Mouse (Mus musculus) cerebellum, adult 11 months (tissue): Measurements from ENCODE around the gene Nos1.

Experiments used
- DNase-seq: peaks from one replicate; pipeline ENCODE4 v3.0.0; 2022

The Nos1 gene

GRCm38 (mm10) chr5:117969681-117970427 is 189.0 kb downstream of the Nos1 start:
- DNase-seq: peak; percentile 65

- peak; percentile 57 for DNase-seq
These were observed 195.4 kb downstream of the Nos1 start for GRCm38 (mm10) chr5:117976263-117976656.

- DNase-seq: peak; percentile 98
These were observed 196.0 kb downstream of the Nos1 start, which contains the start of gene Fbxo21 for GRCm38 (mm10) chr5:117976657-117977500. Gene Fbxo21, plus strand, starts transcription at chr5:117976730.

- DNase-seq: no peak
These were observed 196.8 kb downstream of the Nos1 start for GRCm38 (mm10) chr5:117977501-117978158.

GRCm38 (mm10) chr5:117978159-117978697 is 197.4 kb downstream of the Nos1 start:
- DNase-seq: no peak

GRCm38 (mm10) chr5:117979082-117979481 is 198.2 kb downstream of the Nos1 start:
- DNase-seq: no peak

GRCm38 (mm10) chr5:117980921-117981320 is 200.1 kb downstream of the Nos1 start:
- no peak for DNase-seq

GRCm38 (mm10) chr5:117981943-117982342 is 201.1 kb downstream of the Nos1 start:
- DNase-seq: no peak

- DNase-seq: no peak
These were observed 205.5 kb downstream of the Nos1 start for GRCm38 (mm10) chr5:117986327-117986726.

GRCm38 (mm10) chr5:117987891-117988290 is 207.1 kb downstream of the Nos1 start:
- DNase-seq: no peak

GRCm38 (mm10) chr5:117988367-117988766 is 207.5 kb downstream of the Nos1 start:
- no peak for DNase-seq

- no peak for DNase-seq
These were observed 208.9 kb downstream of the Nos1 start for GRCm38 (mm10) chr5:117989773-117990172.

- no peak for DNase-seq
These were observed 210.1 kb downstream of the Nos1 start for GRCm38 (mm10) chr5:117990957-117991356.

GRCm38 (mm10) chr5:117993550-117993949 is 212.7 kb downstream of the Nos1 start:
- DNase-seq: no peak

GRCm38 (mm10) chr5:117995372-117995901 is 214.6 kb downstream of the Nos1 start:
- no peak for DNase-seq

- DNase-seq: no peak
These were observed 215.1 kb downstream of the Nos1 start for GRCm38 (mm10) chr5:117995911-117996310.

GRCm38 (mm10) chr5:117996581-117996980 is 215.7 kb downstream of the Nos1 start:
- no peak for DNase-seq

GRCm38 (mm10) chr5:117997434-117997970 is 216.7 kb downstream of the Nos1 start:
- no peak for DNase-seq

- no peak for DNase-seq
These were observed 218.2 kb downstream of the Nos1 start for GRCm38 (mm10) chr5:117999061-117999460.

- DNase-seq: no peak
These were observed 218.8 kb downstream of the Nos1 start for GRCm38 (mm10) chr5:117999584-117999983.

GRCm38 (mm10) chr5:118002059-118002458 is 221.2 kb downstream of the Nos1 start:
- DNase-seq: peak; percentile 74

GRCm38 (mm10) chr5:118004619-118005018 is 223.8 kb downstream of the Nos1 start:
- DNase-seq: peak; percentile 73
